Mouse (Mus musculus) spleen, adult 2 months (tissue): Measurements from ENCODE around the gene D630003M21Rik.

Experiments
- CTCF ChIP-seq: fragments of 200-500 bp; IDR thresholded peaks from 2 replicates; pipeline ENCODE4 v1.5.1; 2011; ENCODE audit warnings: mild to moderate bottlenecking, inconsistent platforms; ENCODE audit not compliant: insufficient read depth, insufficient read length, insufficient replicate concordance; ENCODE audit errors: extremely low read depth
- POLR2A ChIP-seq: fragments of 200-500 bp; IDR thresholded peaks from 2 replicates; pipeline ENCODE4 v1.6.1; 2011; ENCODE audit warnings: low read depth, low read length, inconsistent platforms

- no peak for TF ChIP-seq POLR2A
- TF ChIP-seq CTCF: no peak
Observed at GRCm38 (mm10) chr2:158144750-158145527, 84.1 kb downstream of the D630003M21Rik start.
